Mouse (Mus musculus): ENCODE measurements at regions not wholly inside any gene's neighbourhood (a gene's known extent, or its start where the extent isn't known, plus 50 kb on each side); places are given as distances from the start of the nearest gene placed in this dataset.

DNA sequence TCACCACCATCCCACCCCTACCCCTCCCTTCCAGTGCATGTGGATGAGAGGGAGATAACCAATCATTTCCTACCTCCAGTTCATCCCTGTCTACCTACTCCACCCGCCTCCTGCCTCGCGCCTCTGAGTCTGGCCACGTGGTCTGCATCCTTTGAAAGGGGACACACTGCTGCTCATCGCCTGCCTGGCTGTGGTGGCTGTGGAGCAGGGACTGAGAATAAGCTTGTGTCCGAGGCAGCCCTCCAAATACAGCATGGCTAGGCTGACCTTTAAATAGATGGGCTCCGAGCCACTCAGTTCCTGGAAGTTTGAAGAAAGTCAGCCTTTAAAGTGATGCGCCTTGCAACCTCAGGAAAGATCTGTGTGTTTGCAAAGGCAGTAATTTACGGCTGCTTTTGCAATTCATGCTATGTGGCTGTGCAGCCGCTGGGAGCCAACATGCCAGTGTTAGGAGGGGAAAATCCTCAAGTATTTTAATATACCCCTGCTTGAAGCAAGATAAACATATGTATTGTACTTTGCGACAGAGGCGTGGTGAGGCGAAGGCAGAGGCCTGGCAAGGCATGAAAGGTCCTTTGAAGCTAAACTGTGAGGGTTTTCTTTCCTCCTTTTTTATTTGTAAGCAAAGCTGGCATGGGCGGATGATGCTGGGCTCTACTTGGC lies 1214.3 kb upstream of the A1bg start:
- no peak for DNase-seq (ENCODE audit: low read depth, low spot score)

DNA sequence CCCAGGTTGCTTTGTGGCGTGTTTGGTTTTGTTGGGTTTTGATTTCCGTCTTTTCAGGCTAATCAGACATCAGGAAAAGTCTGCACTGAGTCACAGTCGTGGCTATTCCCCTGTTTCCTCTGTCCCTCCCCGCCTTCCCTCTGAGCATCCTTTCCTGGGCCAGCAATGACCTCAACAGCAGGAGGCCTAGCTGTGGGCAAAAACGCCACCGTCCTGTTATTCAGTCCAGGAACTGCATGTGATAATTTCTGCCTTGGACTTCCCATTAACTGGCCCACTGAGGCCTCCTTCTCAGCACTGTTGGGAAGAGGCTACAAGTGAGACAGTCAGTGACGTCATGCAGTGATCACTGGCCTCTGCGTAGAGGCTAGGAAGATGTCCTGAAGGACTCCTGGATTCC lies 1212.0 kb upstream of the A1bg start:
- no peak for DNase-seq (ENCODE audit: low read depth, low spot score)

DNA sequence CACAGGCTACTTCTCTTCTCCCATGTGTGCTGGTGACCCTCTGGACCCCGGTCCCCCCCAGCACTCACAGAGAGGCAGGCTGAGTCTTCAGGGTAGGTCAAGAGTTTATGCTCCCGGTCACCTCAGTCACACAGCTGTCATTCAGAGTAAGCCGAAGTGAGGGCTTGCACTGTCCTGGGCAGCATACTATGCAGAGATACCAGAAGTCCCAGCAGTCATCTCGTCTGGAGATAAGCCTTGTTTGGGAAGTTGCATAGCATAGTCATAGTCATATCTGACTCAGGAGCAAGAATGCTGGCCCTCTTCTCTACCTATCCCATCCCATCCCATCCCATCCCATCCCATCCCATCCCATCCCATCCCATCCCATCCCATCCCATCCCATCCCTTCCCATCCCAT lies 1211.5 kb upstream of the A1bg start:
- DNase-seq (ENCODE audit: low read depth, low spot score): no peak

DNA sequence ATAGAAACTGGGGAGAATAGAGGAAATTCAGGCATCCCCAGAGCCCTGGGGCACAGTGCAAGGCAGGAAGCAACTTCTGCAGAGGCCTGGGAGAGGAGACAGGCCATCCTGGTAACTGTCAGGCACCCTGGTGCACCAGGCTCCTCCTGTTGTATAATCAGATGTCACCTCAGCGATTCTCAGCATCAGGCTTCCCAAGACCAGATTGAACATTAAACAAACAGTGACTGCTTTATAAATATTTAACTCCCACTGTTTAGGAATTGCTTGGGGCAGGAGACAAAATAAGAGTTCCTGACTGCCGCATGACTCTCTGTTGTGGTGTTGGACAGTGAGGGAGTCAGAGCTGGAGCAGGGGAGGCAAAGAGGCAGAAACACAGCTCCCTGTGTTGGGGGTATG lies 1210.1 kb upstream of the A1bg start:
- no peak for DNase-seq (ENCODE audit: low read depth, low spot score)

DNA sequence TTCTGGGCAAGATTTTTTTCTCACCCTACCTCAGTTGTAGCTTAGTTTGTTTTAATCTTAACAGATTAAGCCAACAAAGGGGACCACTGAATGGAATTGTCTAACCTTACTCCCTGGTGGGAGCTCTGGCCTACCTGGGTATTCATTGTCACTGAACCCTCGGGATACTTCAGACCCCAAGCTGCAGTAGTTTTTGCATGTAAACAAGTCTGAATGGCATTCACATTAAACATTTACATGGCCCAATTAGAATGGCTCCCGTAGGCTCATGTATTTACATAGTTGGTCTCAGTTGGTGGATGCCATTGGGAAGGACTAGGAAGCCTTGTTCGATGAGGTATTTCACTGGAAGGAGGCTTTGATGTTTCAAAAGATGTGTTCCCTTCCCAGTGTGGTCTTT lies 1208.9 kb upstream of the A1bg start:
- no peak for DNase-seq (ENCODE audit: low read depth, low spot score)

DNA sequence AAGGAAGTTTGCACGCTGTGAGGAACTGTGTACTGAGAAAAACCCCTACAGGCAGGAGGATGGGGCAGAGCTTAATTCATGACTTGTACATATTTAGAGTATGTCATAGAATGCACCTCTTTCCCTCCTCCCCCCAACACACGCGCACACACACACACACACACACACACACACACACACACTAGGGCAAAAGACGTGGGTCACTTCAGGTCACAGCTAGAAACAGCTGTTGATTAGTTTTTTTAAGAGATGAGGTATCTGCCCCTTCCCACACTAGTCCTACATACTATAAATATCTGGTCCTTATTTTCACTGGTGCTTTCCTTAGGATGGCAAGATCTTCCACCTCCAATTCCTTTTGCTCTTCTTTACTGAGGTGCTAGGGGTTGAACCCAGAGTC lies 1207.7 kb upstream of the A1bg start:
- no peak for DNase-seq (ENCODE audit: low read depth, low spot score)

DNA sequence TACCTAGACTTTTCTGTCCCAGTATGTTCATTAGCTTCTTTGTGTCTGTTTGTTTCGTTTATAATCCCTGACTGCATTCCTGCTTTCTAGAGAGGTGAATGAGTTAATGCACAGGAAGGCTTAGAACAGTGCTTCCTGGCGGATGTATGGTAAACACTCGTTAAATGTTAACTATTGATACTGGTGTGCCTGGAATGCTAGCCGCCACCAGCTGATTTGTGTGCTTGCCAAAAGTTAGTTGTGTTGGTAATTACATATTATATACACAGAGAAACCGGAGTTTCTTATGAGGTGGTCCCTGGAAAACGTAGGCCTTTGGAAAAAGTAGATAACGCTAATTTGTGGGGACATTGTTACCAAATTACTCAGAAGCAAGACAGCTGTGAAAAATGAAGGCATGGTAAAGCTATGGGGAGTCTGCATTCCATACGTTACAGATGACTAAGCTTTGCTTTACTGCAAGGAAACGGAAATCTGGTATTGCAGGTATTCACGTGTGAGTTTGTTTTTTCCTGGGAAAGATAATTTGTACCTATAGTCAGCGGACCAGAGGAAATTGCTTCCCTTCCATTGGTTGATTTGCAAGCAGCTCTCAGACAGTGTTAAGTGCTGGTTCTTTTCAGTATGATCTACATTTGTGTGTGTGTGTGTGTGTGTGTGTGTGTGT lies 1205.9 kb upstream of the A1bg start:
- DNase-seq (ENCODE audit: low read depth, low spot score): no peak

DNA sequence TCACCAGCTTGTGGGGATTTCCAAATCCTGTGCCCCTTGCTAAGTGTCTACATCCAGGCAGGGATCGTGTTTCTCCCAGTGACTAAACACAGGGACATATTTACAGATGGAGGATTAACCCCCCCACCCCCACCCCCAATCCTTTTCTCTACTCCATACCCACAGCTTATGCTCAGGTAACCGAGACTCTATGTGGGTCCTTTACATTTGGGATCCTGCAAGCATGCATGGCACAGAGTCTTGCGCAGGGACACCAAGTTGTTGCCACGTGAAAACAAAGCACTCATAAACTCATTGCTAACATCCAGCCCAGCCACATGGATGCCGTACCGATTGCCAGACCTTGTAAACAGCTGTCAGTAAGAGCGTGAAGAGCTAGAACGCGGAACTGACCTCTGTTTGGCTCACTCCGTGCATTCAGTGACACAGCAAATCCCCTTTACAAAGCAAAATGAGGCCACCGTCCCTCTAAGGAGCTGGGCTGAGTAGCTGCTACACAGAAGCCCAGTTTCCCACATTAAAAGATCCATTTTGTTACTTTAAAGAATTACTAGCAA lies 1204.9 kb upstream of the A1bg start:
- DNase-seq (ENCODE audit: low read depth, low spot score): no peak

DNA sequence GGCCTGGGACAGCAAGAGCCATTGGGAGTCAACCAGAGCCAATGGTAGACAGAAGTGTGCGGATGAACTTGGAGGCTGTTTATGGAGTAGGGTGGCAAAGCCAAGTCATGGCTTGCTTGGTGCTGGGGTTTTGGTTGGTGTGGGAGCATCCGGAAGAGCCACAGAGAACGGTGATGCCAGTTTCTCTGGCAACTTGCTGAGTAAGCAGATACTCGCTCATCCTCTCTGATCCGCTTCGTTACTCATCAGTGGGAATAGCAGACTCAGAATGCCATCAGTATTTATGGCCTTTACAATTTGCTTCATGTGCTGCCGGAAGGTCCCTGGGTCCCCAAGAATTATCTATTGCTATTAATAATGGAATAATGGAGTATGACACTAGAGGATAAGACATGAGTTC lies 1202.9 kb upstream of the A1bg start:
- DNase-seq (ENCODE audit: low read depth, low spot score): no peak

DNA sequence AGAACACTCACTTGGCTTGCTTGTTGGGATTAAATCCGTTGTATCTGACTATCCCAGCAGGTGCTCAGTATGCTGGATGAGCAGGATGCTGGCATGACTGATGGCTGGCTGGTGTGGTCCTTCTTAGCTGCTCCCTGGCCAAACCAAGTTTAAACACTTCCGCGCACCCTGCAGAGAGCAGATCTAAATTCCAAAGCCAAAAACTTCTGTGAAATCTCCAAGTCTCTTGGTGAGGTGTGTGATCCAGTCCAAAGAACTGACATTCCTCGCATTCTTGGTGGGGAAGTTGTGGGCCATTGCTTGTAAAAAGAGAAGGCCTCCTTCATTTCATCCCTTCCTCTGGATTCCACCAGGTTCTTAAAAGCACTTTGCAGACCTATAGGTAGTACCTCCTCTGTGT lies 1200.9 kb upstream of the A1bg start:
- no peak for DNase-seq (ENCODE audit: low read depth, low spot score)

DNA sequence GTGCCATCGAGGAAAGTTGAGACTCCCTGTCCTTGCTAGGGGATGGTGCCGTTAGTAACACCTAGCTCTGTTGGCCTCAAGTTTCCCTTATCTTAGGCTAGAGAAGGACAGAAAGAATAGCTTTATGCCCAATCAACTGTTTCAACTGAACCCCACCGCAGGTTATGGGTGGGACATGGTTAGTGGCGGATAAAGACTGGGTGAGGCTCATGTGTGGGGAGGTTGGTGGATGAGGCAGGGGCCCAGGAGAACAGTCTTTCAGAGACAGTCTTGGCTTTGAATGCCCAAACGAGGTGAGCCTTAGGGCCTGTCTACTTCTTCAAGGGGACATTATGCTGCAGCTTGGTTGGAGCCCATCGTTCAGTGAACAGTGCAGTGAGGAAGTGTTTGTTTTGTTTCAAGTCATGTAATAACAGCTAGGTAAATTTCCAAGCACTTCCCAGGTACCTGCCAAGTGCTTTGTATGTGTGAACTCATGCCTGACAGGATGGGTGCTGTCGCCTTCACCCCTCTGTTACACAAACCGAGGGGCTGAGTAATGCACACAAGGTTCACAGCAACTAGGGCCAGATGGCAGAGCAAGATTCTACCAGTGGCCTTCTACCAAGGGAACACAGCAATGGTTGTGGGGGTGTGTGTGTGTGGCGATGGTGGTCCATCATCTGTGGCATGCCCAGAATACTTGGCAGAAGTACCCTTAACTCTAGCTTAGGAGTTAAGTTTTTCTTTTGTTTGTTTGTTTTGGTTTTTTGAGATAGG lies 1199.6 kb upstream of the A1bg start:
- DNase-seq (ENCODE audit: low read depth, low spot score): no peak

DNA sequence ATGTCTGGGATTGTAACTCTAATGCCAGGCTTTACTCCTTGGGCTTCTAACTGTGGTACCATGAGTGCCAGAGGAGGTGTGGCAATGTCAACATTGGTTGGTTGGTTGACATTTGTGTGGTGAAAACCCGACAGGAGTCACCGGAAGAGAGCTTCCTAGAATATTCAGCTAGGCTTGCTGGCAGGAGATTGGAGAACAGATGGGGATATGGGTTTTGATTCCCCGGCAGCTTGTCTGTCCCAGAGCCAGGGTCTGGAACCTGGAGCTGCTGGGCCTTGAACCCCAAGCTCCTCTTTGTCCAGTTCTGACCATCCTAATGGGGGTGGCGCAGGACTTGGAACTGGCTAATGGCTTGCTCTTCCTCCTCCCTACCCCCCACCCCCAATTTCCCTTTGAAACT lies 1198.9 kb upstream of the A1bg start:
- no peak for DNase-seq (ENCODE audit: low read depth, low spot score)

DNA sequence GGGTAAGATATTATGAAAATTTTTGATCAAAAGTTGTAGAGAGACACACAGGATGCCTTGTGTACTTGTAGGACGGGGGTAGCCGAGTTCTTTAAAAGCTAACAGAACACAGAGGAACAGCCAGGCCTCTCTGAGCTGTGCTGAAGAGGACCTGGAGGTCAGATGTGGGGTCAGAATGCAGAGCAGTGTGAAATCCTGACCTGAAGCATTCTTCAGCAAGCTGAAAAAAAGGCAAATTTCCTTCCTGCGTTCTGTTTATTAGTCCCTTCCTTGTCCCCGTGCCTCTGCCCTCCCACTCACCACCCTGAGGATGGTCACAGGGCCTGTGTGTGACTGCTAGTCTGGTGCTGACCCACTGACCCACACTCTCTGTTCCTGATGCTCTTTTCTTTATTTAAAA lies 1197.9 kb upstream of the A1bg start:
- DNase-seq (ENCODE audit: low read depth, low spot score): no peak

DNA sequence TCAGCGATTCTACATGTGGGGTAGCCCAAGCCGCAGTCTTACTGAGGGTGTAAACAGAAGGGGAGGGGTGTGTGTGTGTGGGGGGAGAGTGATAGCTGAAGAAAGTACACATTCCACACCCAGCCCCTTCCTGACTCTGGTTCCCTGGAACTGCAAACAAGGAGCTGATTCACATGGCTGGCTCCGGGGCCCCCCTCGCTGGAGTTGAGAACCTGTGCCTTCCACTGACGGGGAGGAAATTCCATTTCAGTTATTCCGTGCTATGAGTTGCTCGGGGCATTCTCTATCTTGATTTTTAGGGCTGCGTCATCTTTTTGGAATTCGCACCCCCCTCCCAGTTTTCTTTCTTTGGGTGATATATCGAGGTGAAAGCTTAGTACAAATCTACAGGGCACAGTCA lies 1196.2 kb upstream of the A1bg start:
- DNase-seq (ENCODE audit: low read depth, low spot score): no peak

DNA sequence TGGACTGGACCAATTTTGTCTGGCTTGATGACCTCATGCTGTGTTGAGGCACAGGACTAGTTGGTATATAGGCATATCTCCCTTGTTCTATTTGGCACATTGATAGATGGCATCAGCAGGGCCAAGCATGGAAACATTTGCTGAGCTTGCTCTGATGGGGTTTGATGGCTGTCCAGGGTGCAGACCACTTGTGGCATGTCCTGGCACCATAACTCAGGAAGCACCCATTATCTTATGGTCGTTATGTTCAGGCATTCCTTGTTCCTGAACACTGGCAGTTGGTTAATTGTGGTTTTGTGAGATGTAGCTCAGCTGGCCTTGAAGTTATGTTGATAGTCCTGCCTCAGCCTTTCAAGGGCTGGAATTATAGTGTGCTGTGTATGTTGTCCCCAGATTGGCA lies 1193.4 kb upstream of the A1bg start:
- no peak for DNase-seq (ENCODE audit: low read depth, low spot score)

DNA sequence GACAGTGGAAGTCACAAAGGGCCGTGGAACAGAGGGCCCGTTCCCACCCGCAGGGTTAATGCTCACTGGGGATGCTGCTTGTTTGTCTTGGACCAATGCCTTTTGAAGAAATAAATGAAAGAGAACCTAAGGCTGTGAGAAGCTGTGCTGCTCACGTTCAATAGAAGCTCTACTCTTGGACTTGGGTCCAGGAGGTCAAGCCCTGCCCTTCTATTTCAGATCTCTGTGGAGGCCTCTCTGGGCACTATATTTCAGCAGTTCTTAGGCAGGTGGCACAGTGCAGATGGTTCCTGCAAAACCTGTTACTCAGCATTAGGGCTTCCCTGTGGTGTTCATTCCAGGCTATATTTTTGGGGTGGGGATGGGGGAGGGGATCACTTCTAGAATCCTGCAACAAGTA lies 1192.0 kb upstream of the A1bg start:
- DNase-seq (ENCODE audit: low read depth, low spot score): no peak

DNA sequence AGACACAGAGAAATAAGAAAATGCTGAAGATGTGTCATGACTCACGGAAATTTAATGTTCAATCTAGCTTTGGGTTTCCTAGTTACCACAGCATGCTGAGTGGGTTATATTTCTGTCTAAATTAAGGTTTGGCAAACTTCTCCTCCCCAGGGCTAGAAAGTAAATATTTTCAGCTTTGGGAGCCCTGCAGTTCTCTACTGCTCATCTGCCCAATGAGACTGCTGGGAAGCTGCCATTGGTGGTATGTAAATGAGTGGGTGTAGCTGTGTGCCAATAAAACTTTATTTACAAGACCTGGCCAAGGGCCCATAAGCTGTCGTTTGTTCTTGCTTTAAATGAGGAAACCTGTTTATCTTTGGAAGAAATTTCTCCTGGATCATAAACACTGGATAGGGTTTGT lies 1189.3 kb upstream of the A1bg start:
- DNase-seq (ENCODE audit: low read depth, low spot score): no peak

DNA sequence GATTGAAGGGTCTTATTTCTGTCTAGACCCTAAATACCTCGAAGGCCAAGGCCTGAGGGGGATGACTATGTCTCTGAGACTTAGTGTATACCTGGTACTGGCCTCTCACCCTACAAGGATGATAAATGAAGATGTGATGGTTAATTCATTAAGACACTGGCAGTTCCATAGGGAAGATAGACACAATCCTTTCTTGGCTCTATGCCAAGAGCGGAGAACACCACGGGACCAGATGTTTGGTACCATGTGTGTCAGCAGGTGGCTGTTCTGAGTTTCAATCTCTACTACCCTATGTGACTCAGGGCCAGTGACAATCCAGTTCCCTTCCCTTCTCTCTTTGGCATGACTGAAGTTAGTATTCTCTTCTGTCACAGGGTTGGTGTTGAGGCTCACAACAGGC lies 1185.2 kb upstream of the A1bg start:
- no peak for DNase-seq (ENCODE audit: low read depth, low spot score)

DNA sequence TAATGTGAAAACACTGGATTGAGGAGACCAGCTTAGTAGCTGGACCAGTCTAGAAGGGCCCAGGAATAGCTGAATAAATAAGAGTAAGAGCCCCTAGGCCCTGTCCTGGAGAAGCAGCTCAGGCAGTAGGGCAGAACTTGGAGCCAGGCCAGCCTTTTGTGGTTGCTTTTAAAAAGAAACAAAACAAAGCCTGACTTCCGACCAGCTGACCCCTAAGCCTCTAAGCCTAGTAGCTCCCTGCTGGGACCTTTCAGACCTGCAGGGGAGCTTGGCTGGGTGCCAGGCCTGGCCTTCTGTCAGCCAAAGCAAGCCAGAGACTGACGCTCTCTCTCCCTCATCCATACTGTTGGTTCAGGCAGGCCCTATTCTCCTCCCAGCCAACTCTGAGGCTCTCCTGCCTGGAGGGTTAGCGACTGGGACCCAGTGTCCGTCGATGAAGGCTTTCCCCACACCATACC lies 1183.7 kb upstream of the A1bg start:
- peak; percentile 51 for DNase-seq (ENCODE audit: low read depth, low spot score)

DNA sequence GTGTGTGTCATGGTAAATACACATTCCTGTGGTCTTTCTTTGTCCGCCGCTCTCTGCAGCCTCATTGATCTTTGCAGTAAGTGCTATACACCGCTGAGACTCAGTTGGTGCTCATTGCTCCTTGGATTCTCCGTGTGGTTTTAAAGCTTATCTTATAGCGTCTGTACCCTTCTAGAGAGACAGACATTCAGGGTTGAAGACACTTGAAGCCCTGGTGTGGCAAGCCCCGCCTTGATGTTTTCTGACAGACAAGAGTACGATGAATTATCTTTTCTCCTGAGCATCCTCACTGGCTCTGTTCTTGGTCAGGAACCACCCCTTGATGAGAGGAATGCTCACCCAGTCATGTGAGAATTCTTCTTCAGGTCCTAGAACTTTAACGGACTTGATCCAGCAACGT lies 1182.7 kb upstream of the A1bg start:
- DNase-seq (ENCODE audit: low read depth, low spot score): no peak

DNA sequence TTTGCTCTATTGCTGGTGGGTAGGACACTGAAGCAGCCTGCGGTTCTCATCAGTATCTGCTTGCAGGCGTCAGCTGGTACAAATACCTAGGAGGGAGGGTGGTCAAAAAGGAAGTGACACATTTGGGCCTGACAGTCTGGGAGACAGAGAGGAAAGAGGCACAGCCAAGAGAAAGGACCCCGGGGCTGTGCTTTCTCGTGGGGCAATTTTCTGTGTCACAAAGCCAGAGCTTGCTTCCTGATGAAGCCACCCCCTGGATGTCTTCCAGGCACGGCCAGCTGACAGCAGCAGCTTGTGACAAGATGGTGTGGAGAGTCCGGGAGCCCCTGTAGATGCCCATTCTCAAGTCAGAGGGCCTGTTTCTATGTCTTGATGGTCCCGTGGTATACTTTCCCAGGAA lies 1181.8 kb upstream of the A1bg start:
- no peak for DNase-seq (ENCODE audit: low read depth, low spot score)

DNA sequence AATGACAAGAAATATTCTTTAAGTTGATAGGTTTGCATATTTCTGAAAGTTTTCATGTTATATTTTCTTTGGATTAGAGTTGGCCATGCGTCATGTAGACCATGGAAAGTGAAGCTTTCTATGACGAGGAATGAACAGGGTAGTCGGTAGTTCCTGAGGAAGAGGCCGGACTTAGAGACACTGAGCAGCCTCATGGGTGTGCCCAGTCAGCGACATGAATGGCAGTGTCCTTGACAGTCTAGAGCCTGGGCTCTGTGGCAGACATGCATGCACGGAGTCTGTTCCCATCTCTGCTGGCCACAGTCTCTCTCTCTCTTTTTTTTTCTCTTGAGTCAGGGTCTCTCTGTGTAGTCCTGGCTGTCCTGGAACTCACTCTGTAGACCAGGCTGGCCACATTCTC lies 1176.9 kb upstream of the A1bg start:
- DNase-seq (ENCODE audit: low read depth, low spot score): no peak
